Mouse (Mus musculus): ENCODE data around the gene Ifi27. TPM values are rescaled to one million over a fixed set of nuclear protein-coding genes. Genes with fewer than 3 reads are reported as not detected.
"Not testable (repeated sequence)": the region's sequence is repeated elsewhere in the genome, so short reads cannot be mapped to it uniquely, and the experiment has no call there.

The Ifi27 gene
- polyA plus RNA-seq, 1 experiment from 2014 or later: 79.3 TPM

DNA sequence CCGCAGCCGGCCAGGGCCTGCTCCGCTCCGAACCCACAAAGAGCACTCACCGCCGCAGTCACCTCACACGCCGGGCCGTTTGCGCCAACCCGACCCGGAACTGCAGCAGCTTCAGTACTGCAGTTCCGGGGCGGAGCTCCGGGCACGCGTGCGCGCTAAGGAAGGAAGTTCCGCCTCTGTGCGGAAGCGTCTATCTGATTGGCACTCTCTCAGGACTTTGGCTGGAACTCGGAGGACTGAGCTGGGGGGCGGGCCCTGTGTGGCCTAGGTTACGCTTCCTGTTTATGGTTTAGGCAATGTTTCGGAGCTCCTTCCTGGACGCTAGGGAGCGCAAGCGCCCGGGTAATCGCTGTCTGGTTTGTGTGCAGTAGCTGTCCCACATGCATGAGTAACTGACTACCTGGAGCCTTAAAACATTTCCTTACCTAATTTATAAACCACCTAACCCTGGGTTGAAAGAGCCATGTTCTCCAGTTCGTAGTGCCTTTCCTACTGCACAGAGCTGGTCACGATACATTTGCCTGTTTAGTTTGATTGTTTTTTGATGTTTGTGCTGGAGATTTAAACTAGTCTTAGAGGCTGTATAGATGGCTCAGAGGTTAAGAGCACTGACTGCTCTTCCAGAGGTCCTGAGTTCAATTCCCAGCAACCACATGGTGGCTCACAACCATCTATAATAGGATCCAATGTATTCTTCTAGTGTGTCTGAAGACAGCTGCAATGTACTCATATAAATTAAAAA, 8.1 kb upstream of the Ifi27 start, which contains the start of gene Ddx24:
Gene Ddx24, minus strand, starts transcription at position 102 of the 742 bp plus-strand sequence.
- Histone ChIP-seq H3K36me3 (ENCODE audit: control insufficient read depth, insufficient read depth) (peaks cover 17% of the 10 kb centered on the region; the same call in 1 of the 2 replicates), H3K9me3 (ENCODE audit: control insufficient read depth) (no peaks in the 10 kb centered on the region), H3K9ac (ENCODE audit: low read depth, low read length) (peak within 1 kb of the TSS; percentile 72), H3K27ac (ENCODE audit: low read depth, low read length) (0 out of 2 replicates have a peak within 1 kb of the TSS, but pooled peaks have one; percentile 36), H3K4me2 (replicated peaks; ENCODE audit: low read depth) (peak within 1 kb of the TSS; percentile 73), H3K27me3 (replicated peaks; ENCODE audit: control insufficient read depth, insufficient read depth, low read length) (no peaks in the 10 kb centered on the region), H3K4me3 (ENCODE audit: low read depth, low read length) (peak within 1 kb of the TSS; percentile 69), H3K4me1 (replicated peaks; ENCODE audit: control insufficient read depth, insufficient read depth, low read length) (0 out of 2 replicates have a peak, but pooled peaks cover 8% of the 10 kb centered on the region)
- ATAC-seq: peak; percentile 100
- WGBS: under 1% methylated on average over 33 of the region's 33 CpGs
- TF ChIP-seq CTCF (IDR thresholded peaks at IDR 0.05; ENCODE audit: low read depth): peak; percentile 92

DNA sequence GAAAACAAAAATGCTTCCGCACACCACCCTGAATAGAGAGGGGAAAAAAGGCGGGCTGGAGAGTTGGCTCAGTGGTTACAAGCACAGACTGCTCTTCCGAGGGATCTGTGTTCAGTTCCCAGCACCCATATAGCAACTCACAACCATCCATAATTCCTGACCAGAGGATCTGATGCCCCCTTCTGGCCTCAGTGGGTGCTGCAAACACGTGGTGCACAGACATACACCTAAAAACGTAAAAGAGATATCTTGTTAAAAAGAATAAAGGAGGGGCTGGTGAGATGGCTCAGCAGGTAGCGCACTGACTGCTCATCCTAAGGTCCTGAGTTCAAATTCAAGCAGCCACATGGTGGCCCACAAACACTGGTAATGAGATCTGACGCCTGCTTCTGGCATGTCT, 7.3 kb upstream of the Ifi27 start:
- H3K4me1 ChIP-seq (replicated peaks; ENCODE audit: control insufficient read depth, insufficient read depth, low read length): 0 out of 2 replicates have a peak, but pooled peaks cover 8% of the 10 kb centered on the region
- TF ChIP-seq CTCF (IDR thresholded peaks at IDR 0.05; ENCODE audit: low read depth): peak; percentile 31
- no peak overlapping the region for H3K9ac ChIP-seq (ENCODE audit: low read depth, low read length)
- H3K27ac ChIP-seq (ENCODE audit: low read depth, low read length): no peak overlapping the region
- H3K4me2 ChIP-seq (replicated peaks; ENCODE audit: low read depth): no peak overlapping the region
- WGBS: 92% methylated on average over 7 of the region's 7 CpGs
- H3K4me3 ChIP-seq (ENCODE audit: low read depth, low read length): no peak overlapping the region
- no peaks in the 10 kb centered on the region for H3K9me3 ChIP-seq (ENCODE audit: control insufficient read depth)
- H3K36me3 ChIP-seq (ENCODE audit: control insufficient read depth, insufficient read depth): peaks cover 17% of the 10 kb centered on the region; the same call in 1 of the 2 replicates
- H3K27me3 ChIP-seq (replicated peaks; ENCODE audit: control insufficient read depth, insufficient read depth, low read length): no peaks in the 10 kb centered on the region
- ATAC-seq: no peak

DNA sequence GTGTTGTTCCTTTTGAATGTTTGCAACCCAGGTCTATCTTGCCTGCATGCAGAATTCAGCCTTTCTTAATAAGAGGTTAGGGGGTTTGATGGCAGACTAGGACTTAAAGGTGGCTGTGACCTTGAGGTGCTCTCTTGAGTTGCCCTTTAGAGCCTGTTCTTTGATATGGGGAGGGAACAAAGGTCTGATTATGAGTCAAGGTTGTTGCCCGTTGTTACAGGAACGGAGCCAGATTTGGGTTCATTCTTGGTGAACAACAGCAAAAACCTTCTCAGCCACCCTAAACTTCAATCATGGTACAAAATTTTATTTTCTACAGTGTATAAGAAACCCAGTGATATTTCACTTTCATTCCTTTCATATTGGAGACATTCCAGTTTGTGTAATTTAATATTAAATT, 581 bp upstream of the Ifi27 start:
- ATAC-seq: no peak
- H3K36me3 ChIP-seq (ENCODE audit: control insufficient read depth, insufficient read depth): peaks cover 6% of the 10 kb centered on the region; the same call in 1 of the 2 replicates
- TF ChIP-seq CTCF (IDR thresholded peaks at IDR 0.05; ENCODE audit: low read depth): no peak
- H3K4me1 ChIP-seq (replicated peaks; ENCODE audit: control insufficient read depth, insufficient read depth, low read length): peaks cover 5% of the 10 kb centered on the region; the same call in 1 of the 2 replicates
- H3K4me2 ChIP-seq (replicated peaks; ENCODE audit: low read depth): no peak overlapping the region
- H3K27ac ChIP-seq (ENCODE audit: low read depth, low read length): peak overlapping the region; percentile 57; the same call in 1 of the 2 replicates
- H3K4me3 ChIP-seq (ENCODE audit: low read depth, low read length): no peak overlapping the region
- no peaks in the 10 kb centered on the region for H3K9me3 ChIP-seq (ENCODE audit: control insufficient read depth)
- H3K9ac ChIP-seq (ENCODE audit: low read depth, low read length): no peak overlapping the region
- WGBS: 61% methylated on average over 2 of the region's 2 CpGs
- H3K27me3 ChIP-seq (replicated peaks; ENCODE audit: control insufficient read depth, insufficient read depth, low read length): no peaks in the 10 kb centered on the region

DNA sequence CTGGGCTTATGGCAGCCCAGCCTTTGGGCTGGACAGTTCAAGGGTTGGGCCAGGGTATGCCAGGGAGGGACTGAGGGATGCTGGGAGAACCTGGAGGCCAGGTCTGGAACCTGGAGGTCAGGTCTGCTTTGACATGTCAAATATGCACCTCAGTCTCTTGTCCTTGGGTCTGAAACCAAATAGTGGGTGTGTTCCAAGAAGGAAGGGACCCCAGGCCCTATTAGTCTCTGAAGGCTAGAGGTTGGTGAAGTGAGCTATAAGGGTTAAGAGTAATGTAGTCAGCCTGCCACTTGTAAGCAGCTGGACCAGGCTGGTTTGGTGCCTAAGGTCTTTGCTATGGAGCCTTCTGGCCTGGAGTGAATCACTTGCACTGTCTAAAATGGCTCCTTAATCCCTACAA, 850 bp downstream of the Ifi27 start:
- H3K27ac ChIP-seq (ENCODE audit: low read depth, low read length): peak overlapping the region; percentile 60; the same call in 1 of the 2 replicates
- no peaks in the 10 kb centered on the region for H3K9me3 ChIP-seq (ENCODE audit: control insufficient read depth)
- no peak overlapping the region for H3K4me3 ChIP-seq (ENCODE audit: low read depth, low read length)
- peak overlapping the region; percentile 51; the same call in 1 of the 2 replicates for H3K4me2 ChIP-seq (replicated peaks; ENCODE audit: low read depth)
- no peak for ATAC-seq
- peaks cover 5% of the 10 kb centered on the region; the same call in 1 of the 2 replicates for H3K4me1 ChIP-seq (replicated peaks; ENCODE audit: control insufficient read depth, insufficient read depth, low read length)
- H3K27me3 ChIP-seq (replicated peaks; ENCODE audit: control insufficient read depth, insufficient read depth, low read length): no peaks in the 10 kb centered on the region
- TF ChIP-seq CTCF (IDR thresholded peaks at IDR 0.05; ENCODE audit: low read depth): no peak
- peaks cover 7% of the 10 kb centered on the region; the same call in 1 of the 2 replicates for H3K36me3 ChIP-seq (ENCODE audit: control insufficient read depth, insufficient read depth)
- H3K9ac ChIP-seq (ENCODE audit: low read depth, low read length): no peak overlapping the region

DNA sequence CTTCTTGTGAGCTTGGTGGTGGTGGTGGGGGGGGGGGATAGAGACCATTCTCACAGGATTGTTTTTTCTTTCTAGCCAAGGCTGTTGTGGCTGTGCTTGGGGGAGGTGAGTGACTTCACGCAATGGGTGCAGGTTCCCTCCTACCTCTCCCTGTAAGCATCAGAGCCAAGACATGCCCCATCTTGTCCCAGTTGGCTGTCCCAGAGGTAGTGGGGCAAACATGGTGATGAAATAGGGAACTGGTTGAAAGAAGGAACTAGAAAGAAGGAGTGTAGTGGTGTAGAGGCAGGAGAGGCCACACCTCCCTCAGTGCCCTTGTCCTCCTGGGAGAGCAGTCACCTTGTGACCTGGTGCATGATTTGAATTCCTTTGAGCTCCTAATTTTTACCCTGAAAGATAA, 3.6 kb downstream of the Ifi27 start:
- ATAC-seq: no peak
- Histone ChIP-seq H3K4me2 (replicated peaks; ENCODE audit: low read depth) (no peak overlapping the region), H3K27me3 (replicated peaks; ENCODE audit: control insufficient read depth, insufficient read depth, low read length) (no peaks in the 10 kb centered on the region), H3K4me1 (replicated peaks; ENCODE audit: control insufficient read depth, insufficient read depth, low read length) (peaks cover 5% of the 10 kb centered on the region; the same call in 1 of the 2 replicates), H3K36me3 (ENCODE audit: control insufficient read depth, insufficient read depth) (peaks cover 14% of the 10 kb centered on the region; the same call in 1 of the 2 replicates), H3K9ac (ENCODE audit: low read depth, low read length) (no peak overlapping the region), H3K27ac (ENCODE audit: low read depth, low read length) (no peak overlapping the region), H3K9me3 (ENCODE audit: control insufficient read depth) (no peaks in the 10 kb centered on the region), H3K4me3 (ENCODE audit: low read depth, low read length) (no peak overlapping the region)
- 95% methylated on average over 1 of the region's 1 CpGs for WGBS
- TF ChIP-seq CTCF (IDR thresholded peaks at IDR 0.05; ENCODE audit: low read depth): no peak

DNA sequence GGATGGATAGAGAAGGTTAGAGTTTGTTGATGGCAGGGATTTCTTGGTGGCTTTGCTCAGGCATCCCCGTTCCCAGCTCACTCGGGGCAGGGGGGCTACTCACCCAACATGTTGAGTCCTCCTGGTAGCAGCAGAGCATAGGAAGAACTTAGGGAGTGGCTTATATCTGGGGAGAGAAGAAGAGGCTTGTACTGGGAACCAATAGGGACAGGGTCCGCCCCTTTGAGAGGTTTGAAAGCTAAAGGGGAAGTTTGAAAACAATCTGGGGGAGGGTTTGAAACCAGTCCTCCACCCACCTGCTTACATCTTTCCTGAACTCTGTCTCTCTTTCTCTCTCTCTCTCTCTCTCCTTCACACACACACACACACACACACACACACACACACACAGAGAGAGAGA, 9.5 kb downstream of the Ifi27 start, which contains the start of gene Ifi27l2a:
Gene Ifi27l2a, minus strand, starts transcription at position 157 of the 400 bp plus-strand sequence.
- peak within 1 kb of the TSS; percentile 44 for H3K4me2 ChIP-seq (replicated peaks; ENCODE audit: low read depth)
- H3K27ac ChIP-seq (ENCODE audit: low read depth, low read length): no peak within 1 kb of the TSS
- H3K9me3 ChIP-seq (ENCODE audit: control insufficient read depth): no peaks in the 10 kb centered on the region
- no peaks in the 10 kb centered on the region for H3K27me3 ChIP-seq (replicated peaks; ENCODE audit: control insufficient read depth, insufficient read depth, low read length)
- ATAC-seq: no peak
- WGBS: 54% methylated on average over 3 of the region's 3 CpGs
- peaks cover 8% of the 10 kb centered on the region; the same call in 1 of the 2 replicates for H3K36me3 ChIP-seq (ENCODE audit: control insufficient read depth, insufficient read depth)
- H3K4me3 ChIP-seq (ENCODE audit: low read depth, low read length): no peak within 1 kb of the TSS
- no peak for TF ChIP-seq CTCF (IDR thresholded peaks at IDR 0.05; ENCODE audit: low read depth)
- no peak within 1 kb of the TSS for H3K9ac ChIP-seq (ENCODE audit: low read depth, low read length)
- no peaks in the 10 kb centered on the region for H3K4me1 ChIP-seq (replicated peaks; ENCODE audit: control insufficient read depth, insufficient read depth, low read length)

DNA sequence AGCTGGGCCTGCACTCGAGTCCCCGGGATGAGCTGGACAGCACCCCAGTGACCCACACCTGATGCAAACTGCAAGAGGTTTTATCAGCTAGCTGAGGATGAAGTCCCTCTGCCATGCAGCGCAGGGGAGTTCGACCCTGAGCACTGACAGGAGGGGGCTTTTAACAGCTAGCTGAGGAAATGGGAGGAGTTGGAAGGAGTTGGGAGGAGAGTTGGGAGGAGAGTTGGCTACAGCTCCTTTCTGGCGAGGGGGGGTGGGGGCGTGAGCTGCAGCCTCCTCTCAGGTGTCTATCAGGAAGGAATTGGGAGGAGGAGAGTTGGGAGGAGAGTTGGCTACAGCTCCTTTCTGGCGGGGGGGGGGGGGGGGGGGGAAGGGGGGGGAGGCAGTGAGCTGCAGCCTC, 10.2 kb downstream of the Ifi27 start:
- ATAC-seq; H3K9me3 ChIP-seq (ENCODE audit: control insufficient read depth); H3K36me3 ChIP-seq (ENCODE audit: control insufficient read depth, insufficient read depth); H3K27ac ChIP-seq (ENCODE audit: low read depth, low read length); H3K27me3 ChIP-seq (replicated peaks; ENCODE audit: control insufficient read depth, insufficient read depth, low read length); H3K4me2 ChIP-seq (replicated peaks; ENCODE audit: low read depth); H3K4me3 ChIP-seq (ENCODE audit: low read depth, low read length); H3K4me1 ChIP-seq (replicated peaks; ENCODE audit: control insufficient read depth, insufficient read depth, low read length); H3K9ac ChIP-seq (ENCODE audit: low read depth, low read length): not testable (repeated sequence)
- WGBS: 36% methylated on average over 5 of the region's 7 CpGs

Data from intestine, postnatal 0 days (tissue).